Mouse (Mus musculus): ENCODE measurements around the gene Kat6b. TPM values are rescaled to one million over a fixed set of nuclear protein-coding genes. Genes with fewer than 3 reads are reported as not detected.

The Kat6b gene
- polyA plus RNA-seq, 1 experiment from 2014 or later, result 21.4 TPM

GRCm38 (mm10) chr14:21574686-21575309, 93.6 kb downstream of the Kat6b start:
- in situ Hi-C loops (cut with MboI; ENCODE audit: low pct_unique_long_range_greater_than_20kb), result no loop called here
- CTCF ChIA-PET, result interaction anchor here (0.8 to 4.6 kb wide), 4 partner anchors 10 to 445 kb away, joined by 3 to 32 read pairs (median 4); no protein-coding TSS in a partner anchor
- no peak for TF ChIP-seq CTCF (IDR thresholded peaks at IDR 0.05)
- no peak for DNase-seq (ENCODE audit: low read depth, low spot score)
- no peaks in the 10 kb centered on the region for H3K27me3 ChIP-seq
- ATAC-seq, result no peak
- POLR2A ChIA-PET, result interaction anchor here (0.9 kb wide), 1 partner anchor 10 kb away, joined by 3 read pairs; no protein-coding TSS in a partner anchor

- in situ Hi-C loops (cut with MboI; ENCODE audit: low pct_unique_long_range_greater_than_20kb), result no loop called here
- DNase-seq (ENCODE audit: low read depth, low spot score) (no peak), ATAC-seq (no peak)
- POLR2A ChIA-PET, result no interaction called here
- H3K27me3 ChIP-seq, result no peaks in the 10 kb centered on the region
- CTCF ChIA-PET, result no interaction called here
- no peak for TF ChIP-seq CTCF (IDR thresholded peaks at IDR 0.05)
Observed at GRCm38 (mm10) chr14:21576867-21577266, 95.6 kb downstream of the Kat6b start.

DNA sequence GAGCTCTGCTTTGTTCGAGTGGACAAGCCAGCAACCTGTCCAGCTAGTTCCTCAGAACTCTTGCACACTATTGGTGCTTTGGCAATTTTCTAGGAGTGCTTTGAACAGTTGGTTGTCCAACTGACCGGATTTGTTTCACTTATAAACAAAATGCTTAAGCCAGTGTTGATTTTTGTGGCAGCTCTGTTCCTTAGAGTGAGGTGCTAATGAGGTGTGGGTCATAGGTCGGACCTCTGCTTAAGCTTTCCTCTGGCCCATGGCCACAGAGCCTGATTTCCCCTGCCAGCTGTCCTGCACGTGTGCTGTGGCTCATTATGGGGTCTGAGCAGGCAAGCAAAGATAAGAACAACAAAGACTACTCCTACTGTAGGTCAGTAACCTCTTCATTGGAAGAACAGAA, 100.0 kb downstream of the Kat6b start:
- no peaks in the 10 kb centered on the region for H3K27me3 ChIP-seq
- in situ Hi-C loops (cut with MboI; ENCODE audit: low pct_unique_long_range_greater_than_20kb), result no loop called here
- DNase-seq (ENCODE audit: low read depth, low spot score) (no peak), ATAC-seq (no peak)
- ChIA-PET CTCF (interaction anchor here (1.4 kb wide), 1 partner anchor 14 kb away, joined by 3 read pairs; no protein-coding TSS in a partner anchor), POLR2A (interaction anchor here (1.2 kb wide), 1 partner anchor 12 kb away, joined by 3 read pairs; no protein-coding TSS in a partner anchor)
- no peak for TF ChIP-seq CTCF (IDR thresholded peaks at IDR 0.05)

DNA sequence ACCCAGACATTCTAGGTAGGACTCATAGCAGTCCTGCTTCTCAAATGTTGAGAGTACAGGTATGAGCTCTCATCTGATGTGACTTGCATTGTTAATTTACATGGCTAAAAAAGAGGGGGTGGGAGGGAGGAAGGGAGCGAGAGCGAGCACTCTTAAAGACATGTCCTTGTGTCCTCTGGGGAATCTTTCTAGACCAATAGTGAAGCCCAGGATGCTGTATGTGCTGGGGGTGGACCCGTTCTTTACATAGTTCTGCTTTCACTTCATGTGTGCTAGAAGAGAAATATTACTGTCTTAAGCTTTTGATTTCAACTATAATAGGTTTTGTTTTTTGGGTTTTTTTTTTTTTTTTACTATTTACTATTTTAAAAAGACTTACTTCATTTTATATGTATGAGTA, 101.1 kb downstream of the Kat6b start:
- no peak for TF ChIP-seq CTCF (IDR thresholded peaks at IDR 0.05)

GRCm38 (mm10) chr14:21583051-21583450, 101.8 kb downstream of the Kat6b start:
- ChIA-PET POLR2A (no interaction called here), CTCF (interaction anchor here (1.5 to 3.5 kb wide), 3 partner anchors 9 to 34 kb away, joined by 5 to 32 read pairs (median 16); no protein-coding TSS in a partner anchor)
- in situ Hi-C loops (cut with MboI; ENCODE audit: low pct_unique_long_range_greater_than_20kb), result no loop called here
- ATAC-seq, result no peak
- DNase-seq (ENCODE audit: low read depth, low spot score), result no peak
- no peaks in the 10 kb centered on the region for H3K27me3 ChIP-seq
- no peak for TF ChIP-seq CTCF (IDR thresholded peaks at IDR 0.05)

More for the DNA sequence above, 101.1 kb downstream of the Kat6b start:
- ChIA-PET POLR2A (interaction anchor here (0.8 to 1.2 kb wide), 2 partner anchors 13 to 942 kb away, joined by 3 read pairs; no protein-coding TSS in a partner anchor), CTCF (no interaction called here)
- DNase-seq (ENCODE audit: low read depth, low spot score) (no peak), ATAC-seq (no peak)
- H3K27me3 ChIP-seq, result no peaks in the 10 kb centered on the region
- in situ Hi-C loops (cut with MboI; ENCODE audit: low pct_unique_long_range_greater_than_20kb), result no loop called here

GRCm38 (mm10) chr14:21583868-21584267, 102.6 kb downstream of the Kat6b start:
- in situ Hi-C loops (cut with MboI; ENCODE audit: low pct_unique_long_range_greater_than_20kb), result no loop called here
- ATAC-seq (no peak), DNase-seq (ENCODE audit: low read depth, low spot score) (no peak)
- H3K27me3 ChIP-seq, result no peaks in the 10 kb centered on the region
- no peak for TF ChIP-seq CTCF (IDR thresholded peaks at IDR 0.05)
- ChIA-PET POLR2A (no interaction called here), CTCF (interaction anchor here (0.6 to 3.5 kb wide), 15 partner anchors 9 to 457 kb away, joined by 3 to 32 read pairs (median 5); no protein-coding TSS in a partner anchor)

- peak; percentile 73 for TF ChIP-seq CTCF (IDR thresholded peaks at IDR 0.05)
- POLR2A ChIA-PET, result no interaction called here
Observed at GRCm38 (mm10) chr14:21584468-21585135, 103.4 kb downstream of the Kat6b start.

DNA sequence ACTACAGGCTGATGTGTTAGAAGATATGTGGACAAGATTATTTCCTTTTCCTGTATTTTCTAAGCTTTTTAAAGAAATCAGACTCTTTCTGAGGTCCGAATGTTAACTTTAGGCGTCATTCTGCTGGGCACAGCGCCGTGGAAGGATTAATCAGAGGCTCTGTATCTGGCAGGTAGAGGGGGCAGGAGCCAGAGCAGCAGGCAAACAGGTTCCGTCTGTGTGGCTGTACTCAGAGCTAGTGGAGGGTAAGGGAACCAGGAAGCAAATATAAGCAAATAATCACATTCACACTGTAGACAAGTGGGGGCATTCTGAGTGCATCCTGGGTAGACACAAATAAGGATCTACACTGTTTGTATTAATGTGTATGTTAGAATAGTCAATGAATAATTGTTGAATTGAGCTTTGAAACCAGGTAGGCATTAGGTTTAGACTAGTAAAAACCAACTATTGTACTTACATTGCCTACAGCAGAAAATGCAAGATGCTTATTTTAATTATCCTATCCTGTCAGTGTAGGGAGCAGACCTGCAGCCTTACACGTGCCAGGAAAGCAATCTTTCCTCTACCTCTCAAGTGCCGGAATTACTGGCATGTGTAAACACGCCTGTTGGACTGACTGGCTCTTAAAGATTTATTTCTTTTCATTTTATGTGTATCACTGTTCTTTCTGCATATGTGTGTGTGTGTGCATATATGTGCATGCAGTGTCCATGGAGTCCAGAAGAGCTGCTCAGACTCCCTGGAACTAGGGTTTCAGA, 104.4 kb downstream of the Kat6b start:
- CTCF ChIA-PET, result interaction anchor here (0.6 to 3.5 kb wide), 15 partner anchors 12 to 162 kb away, joined by 3 to 32 read pairs (median 6); no protein-coding TSS in a partner anchor
- DNase-seq (ENCODE audit: low read depth, low spot score) (no peak), ATAC-seq (no peak)
- H3K27me3 ChIP-seq, result no peaks in the 10 kb centered on the region
- POLR2A ChIA-PET, result no interaction called here
- in situ Hi-C loops (cut with MboI; ENCODE audit: low pct_unique_long_range_greater_than_20kb), result loop anchor here (5.0 kb wide), 1 partner anchor 78 kb away; no protein-coding TSS in a partner anchor
- TF ChIP-seq CTCF (IDR thresholded peaks at IDR 0.05), result no peak

More at GRCm38 (mm10) chr14:21584468-21585135, 103.4 kb downstream of the Kat6b start:
- H3K27me3 ChIP-seq, result no peaks in the 10 kb centered on the region
- in situ Hi-C loops (cut with MboI; ENCODE audit: low pct_unique_long_range_greater_than_20kb), result loop anchor here (5.0 kb wide), 1 partner anchor 77 kb away; no protein-coding TSS in a partner anchor
- ATAC-seq, result peak; percentile 44
- CTCF ChIA-PET, result interaction anchor here (0.6 to 3.5 kb wide), 19 partner anchors 8 to 458 kb away, joined by 3 to 32 read pairs (median 5); no protein-coding TSS in a partner anchor
- peak; percentile 71 for DNase-seq (ENCODE audit: low read depth, low spot score)

DNA sequence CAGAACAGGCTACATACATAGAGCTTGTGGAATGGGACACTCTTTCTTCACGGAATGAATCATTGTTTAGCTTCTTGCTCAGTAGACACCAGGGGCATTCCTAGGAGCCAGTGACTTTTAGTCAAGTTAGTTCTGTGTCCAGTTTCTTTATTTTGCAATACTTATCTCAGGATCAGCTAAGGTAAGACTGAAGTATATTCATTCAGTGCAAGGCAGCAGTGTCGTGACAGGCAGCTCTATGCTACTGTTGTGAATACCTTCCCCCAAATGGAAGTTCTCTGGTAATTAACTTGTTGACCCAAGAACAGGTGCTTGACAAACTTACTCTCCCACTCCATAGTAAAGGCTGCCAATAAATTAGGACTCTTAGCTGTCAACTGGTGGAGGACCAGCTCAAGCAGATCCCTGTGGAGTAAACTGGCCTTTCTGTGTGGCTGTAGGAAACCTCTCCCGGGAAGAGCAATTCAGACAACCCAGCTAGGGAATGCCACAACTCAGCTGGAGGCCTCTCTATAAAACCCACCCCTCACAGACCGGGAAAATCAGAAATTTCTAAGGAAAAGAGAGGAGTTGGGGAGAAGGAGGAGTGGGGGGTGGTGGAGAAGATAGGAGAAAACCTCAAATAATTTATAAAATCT, 105.4 kb downstream of the Kat6b start:
- ATAC-seq (peak; percentile 69), DNase-seq (ENCODE audit: low read depth, low spot score) (peak; percentile 56)
- in situ Hi-C loops (cut with MboI; ENCODE audit: low pct_unique_long_range_greater_than_20kb), result loop anchor here (5.0 kb wide), 1 partner anchor 79 kb away; no protein-coding TSS in a partner anchor
- ChIA-PET POLR2A (interaction anchor here (0.6 kb wide), 1 partner anchor 165 kb away, joined by 3 read pairs; no protein-coding TSS in a partner anchor), CTCF (interaction anchor here (1.2 to 3.5 kb wide), 7 partner anchors 13 to 161 kb away, joined by 3 to 32 read pairs (median 6); no protein-coding TSS in a partner anchor)
- no peaks in the 10 kb centered on the region for H3K27me3 ChIP-seq
- TF ChIP-seq CTCF (IDR thresholded peaks at IDR 0.05), result no peak

All from Patski (cell line).